Mouse (Mus musculus) hematopoietic stem cell, adult 5-6 weeks (primary cell): ENCODE data around the gene Gli2. TPM values are rescaled to one million over a fixed set of nuclear protein-coding genes. Genes with fewer than 3 reads are reported as not detected.

Experiments used
- ATAC-seq, 2 experiments: fragments of 125-278 bp in 1 of 2; replicated peaks in 1 of 2; 2 replicates each; pipeline ENCODE4 v1.8.0; 2016 to 2017; ENCODE audit warnings: inconsistent platforms in 2 of 2, mild to moderate bottlenecking in 2 of 2, moderate number of reproducible peaks in 2 of 2, low read depth in 1 of 2, moderate TSS enrichment in 1 of 2; ENCODE audit not compliant: low FRiP score in 2 of 2, poor library complexity in 2 of 2, severe bottlenecking in 2 of 2, insufficient read depth in 1 of 2, low TSS enrichment in 1 of 2
- total RNA-seq: library from RNA; stranded (forward); fragments of 172-1452, 232-1000 nt; gene quantifications from 2 replicates; pipeline ENCODE4 v1.2.3, GENCODE M21; 2017

Gli2 gene
- total RNA-seq, 1 experiment from 2014 or later: not detected

DNA sequence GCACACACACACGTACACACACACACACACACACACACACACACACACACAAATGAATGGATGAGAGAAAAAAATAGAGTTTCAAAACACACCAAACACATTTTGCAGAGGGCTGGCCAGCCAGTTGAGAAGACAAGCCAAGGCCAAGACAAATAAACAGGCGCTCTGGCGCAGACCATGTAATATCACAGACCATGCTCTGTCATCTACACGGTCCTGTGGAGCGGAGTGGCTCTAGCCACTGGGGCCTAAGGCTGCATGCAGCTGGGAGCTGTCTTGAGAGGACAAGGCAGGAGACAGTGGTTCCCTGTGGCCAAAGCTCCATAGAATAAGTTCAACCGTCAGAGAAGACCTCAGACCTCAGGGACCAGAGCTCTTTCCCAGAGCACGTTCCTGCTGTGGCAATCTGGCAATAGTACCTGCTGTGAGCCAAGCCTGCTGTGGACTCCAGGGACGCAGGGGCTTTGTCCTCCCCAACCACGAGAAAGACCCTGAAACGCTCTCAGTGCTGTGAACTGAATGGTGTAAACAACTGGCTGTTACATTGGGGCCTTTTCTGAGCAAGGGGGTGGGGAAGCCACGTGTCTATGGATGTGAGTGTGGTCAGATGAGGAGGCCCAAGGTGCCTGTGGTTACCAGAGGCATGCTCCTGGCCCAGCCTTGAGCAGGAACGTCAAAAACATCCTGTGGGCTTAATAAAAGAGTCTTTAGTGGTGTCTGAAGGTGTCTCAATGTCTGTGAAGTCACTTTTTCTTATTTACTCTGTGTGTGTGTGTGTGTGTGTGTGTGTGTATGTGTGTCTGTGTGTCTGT is 125.7 kb downstream of the Gli2 start:
- ATAC-seq: peak; percentile 40 to 74; a peak in 3 of 4 replicates

DNA sequence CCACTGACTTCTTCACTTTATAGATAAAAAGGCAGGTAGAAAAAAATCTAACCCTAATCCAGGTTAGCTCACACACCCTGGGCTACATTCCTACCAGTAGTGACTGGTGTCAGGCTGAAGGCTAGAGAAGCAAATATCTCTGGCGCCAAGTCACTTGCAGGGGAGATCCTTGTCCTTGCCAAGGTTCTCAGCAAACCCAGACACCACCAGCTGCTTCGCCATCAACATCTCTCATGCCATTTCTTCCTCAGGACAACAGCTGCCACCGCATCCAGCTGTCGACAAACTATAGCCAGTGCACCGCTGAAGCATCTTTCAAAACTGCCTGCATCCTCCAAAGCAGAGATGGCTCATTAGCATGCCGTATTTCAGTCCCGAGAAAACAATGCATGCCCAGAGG is 126.9 kb downstream of the Gli2 start:
- ATAC-seq: no peak

DNA sequence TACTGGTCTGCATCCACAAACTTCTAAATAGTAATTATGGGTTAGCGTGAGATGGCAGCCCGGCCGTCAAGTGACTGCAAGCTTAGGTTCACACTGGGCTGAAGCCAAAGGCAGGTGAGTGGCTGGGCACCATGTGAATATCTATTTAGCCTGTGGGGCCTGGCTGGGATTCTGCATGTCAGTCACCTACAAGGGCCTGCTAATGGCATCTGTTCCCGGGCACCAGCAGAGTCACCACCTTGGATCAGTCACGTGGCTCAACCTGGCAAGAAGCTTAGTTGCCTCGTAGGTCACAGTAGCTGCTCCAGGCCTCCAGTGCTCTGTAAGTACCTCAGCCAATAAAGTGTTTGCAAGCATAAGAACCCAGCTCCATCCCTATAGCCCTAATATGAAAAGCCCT is 131.2 kb downstream of the Gli2 start:
- ATAC-seq: no peak

DNA sequence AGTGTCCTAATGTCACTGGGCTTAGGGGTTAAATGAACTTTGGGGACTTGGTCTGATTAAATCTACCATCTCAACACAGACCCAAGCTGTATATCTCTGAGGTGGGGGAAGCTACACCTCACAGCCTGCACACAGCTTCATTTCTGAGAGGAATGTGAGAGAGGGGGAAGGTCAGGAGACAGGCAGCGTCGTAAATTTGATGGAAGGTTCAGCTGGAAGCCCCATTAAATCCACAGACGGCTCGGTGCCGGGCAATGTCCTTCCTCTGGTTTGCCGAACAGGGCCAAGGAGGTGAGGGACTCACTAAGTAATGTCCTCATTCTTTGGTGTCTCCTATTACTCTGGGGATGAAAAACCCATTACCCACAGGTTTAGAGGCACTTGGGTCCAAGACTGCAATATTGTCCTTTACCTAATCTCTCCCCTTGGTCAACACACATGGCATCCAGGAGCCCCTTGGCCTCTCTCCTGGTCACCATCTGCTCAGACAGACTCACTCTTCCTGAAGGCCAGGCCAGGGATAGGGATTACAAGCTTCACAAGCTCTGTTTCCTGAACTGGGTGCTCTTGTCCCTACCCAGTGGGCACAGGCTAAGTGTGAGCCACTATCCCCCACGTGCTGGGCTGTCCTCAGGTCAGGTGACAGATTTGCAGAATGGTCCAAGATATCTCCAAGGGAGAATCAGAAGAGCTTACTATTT is 135.7 kb downstream of the Gli2 start:
- no peak for ATAC-seq

DNA sequence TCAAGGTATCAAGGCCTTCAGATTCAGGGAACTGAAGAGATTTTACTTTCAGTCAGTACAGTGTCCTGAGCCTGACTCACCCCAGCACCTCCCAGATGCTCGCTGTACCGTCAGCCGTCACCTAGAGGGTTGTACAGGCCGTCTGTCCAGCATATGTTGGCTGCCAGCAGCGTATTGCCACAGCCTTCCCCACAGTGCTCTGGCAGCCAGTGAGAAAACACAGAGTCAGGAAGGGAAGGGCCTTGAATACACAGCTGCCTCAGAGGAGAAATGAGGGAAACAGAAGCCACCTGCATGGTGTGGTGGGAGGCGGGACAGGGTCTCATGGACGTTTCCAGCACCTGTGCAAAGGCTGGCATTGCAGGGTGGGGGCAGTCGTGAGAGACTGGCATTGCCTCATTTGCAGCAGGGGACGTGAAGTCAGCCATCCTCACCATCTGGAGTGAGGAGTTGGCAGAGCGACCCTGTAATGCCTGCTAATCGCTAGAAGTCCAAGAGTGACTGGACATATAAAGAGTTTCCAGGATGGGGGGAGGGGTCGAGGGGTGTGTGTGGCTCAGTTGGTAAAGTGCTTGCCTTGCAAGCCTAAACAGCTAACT is 136.8 kb downstream of the Gli2 start:
- no peak for ATAC-seq

DNA sequence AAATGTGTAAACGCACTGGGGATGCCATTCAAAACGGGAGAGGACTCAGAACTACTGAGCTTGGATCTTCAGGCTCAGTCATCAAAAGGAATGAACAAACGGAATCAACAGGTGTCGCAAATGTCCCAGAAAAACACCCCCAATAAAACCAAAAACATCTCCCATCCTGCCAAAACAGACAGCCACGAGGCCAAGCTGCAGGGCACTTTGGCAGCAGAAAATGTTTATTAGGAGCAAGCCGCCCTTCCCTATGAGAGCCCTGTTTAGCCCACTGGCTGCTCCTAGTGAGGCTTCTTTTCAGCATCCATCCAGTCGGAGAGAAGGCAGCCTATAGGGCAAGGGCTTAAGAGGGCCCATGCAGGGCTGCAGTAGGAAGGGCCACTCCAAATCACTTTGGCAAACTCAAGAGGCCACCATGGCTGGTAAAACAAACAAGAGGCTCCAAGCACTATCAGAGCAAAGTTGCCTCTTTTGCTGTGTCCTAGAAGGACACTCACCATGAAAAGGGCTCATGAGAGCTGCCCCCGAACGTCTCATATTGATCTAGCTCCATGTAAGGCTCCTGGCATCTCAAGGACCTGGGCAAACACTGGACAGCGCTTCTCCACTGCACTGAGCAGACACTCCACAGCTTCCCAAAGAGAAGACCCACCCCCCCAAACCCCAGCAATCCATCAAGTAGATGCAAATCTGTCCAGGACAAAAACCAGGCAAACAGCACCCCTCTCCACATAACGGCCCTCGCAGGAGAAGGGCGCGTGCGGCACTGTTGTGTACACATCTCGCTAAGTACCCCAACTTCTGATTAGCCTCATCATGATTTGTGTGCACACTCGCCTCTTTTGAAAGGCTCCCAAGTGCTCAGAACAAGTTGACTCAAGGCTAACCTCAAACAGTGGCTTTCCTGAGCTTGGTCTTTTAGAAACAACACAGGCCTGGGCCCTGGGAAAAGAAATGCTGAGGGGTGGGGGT is 139.7 kb downstream of the Gli2 start:
- no peak for ATAC-seq

DNA sequence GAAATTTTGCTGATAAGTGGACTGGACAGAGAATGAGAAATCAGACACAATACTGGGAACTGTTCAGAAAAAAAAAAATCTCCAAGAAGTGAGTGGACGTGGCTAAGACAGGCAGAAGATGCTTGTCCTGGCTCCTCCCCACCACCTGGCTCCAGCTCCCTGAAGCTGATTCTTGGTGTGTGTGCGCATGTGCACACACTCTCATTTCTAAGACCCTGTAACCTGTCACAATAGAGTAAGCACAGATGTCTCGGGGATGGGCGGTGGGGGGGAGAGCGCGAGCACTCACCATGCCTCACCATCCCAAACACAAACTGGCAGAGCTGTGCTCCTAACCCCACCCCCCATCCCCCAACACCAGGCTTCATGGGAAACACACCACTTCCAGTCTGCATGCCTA is 140.5 kb downstream of the Gli2 start:
- ATAC-seq: no peak

DNA sequence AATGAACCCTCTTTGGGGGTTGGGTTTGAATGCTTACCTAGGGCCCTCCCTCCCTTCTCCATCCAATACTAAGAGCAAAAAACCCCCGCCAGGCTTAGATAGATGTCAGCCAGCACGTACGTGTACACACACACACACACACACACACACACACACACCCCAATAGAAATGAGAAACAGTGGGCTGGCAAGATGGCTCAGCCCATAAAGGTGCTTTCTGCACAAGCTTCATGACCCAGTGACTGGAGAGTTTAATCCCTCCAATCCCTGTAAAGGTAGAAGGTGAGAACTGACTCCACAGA is 142.0 kb downstream of the Gli2 start:
- no peak for ATAC-seq

DNA sequence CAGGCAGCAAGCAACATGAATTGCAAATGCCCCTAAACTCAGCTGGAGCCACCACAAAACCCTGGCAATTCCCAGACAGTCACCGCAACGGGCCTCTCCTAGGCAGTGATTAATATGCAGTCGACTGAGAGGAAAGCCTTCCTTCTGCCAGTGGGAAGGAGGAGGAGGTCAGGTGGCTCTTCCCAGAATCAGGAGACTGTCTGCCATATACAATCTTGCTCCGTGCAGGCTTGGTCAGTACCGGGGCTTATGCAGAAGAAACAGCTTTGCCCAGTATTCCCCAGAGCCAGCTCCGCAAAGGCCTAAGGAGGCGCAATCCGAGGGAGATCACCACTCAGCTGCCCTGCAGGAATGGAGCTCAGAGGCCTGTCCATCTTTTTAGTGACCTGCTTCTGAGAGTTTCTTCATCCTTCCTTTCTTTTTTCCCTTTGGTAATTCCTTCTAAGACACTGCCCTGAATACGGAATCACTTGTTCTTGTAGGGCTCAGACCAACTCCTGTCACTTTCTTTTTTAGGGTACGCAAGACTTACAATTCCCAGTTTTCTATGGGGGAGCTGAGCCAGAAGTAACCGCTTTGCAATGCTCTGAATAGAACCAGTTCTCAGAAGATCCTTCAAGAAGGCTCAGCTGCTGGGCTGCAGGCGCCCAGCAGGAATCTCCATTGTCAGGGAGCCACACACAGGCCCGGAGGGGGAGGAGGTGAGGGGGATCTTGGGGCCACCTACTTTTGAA is 142.6 kb downstream of the Gli2 start:
- ATAC-seq: no peak

DNA sequence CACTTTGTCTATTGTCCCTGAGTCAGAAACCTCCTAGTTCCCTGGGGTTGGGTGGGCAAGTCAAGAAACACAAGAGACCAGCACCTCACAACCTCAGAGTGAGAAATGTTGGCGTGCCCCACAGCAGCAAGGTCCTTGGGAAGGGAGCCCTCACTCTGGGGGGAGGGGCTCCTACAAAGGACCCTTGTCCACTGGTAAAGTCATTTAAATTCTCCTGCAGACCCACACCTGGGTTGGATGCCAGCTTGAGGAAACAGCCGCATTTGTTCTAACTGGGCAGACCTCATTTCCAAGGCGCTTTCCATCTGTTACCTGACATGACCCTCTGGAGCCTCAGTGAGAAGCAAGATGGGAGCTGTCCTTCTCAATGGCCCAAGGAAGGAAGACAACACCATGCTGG is 144.4 kb downstream of the Gli2 start:
- ATAC-seq: no peak

DNA sequence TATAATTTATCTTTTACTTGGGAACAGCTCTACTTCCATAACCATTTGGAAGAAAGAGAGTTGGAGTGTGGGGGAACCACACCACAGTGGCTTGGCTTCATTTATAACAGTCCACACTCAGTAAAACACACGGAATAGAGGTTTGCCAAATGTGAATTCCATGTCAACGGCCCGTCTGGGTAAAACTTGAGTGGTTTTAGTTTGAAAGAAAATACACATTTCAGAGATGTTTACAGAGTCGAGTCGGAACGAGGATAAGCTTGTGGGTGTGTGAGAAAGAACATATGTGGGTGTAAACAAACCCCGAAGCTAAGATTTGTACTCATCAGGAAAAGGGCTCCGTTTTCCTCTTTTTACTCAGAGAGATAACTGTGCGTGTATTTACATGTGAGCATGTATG is 145.8 kb downstream of the Gli2 start:
- ATAC-seq: no peak

DNA sequence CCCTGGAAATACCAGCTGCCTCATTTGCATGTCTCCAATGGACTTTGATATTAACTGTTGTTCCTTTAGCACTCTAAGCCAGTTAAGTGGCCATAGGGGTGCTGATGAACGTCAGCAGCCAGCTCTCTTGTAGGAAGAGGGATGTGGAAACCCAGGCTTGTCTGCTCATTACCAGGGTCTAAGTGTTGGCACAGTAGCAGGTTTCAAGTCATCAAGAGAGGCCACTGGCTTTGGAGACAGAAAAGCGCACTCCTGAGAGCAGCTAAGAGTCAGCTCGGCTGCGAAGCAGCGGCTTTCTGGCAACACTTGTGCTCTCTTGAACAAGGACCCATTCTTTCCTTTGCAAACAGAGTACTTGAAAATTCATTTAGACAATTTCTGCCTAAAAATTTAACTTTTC is 148.1 kb downstream of the Gli2 start:
- no peak for ATAC-seq

DNA sequence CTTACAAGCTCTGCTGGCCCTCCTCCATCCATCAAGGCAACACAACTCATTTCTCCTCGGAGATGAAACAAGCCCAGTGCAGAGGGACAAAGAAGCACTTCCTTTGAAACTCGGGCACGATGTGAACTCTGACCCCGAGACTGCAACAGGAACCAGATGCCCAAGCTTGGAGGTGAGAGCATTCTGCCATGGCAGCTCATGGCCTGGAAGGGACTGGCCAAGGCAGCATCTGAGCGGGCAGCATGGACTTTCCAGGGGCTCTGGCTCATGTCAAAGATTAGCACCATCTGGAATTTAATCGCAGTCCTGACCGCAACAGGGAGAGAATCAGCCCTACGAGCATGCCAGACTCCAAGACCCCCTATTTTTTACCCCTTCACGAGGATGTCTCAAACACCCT is 148.5 kb downstream of the Gli2 start:
- ATAC-seq: no peak

DNA sequence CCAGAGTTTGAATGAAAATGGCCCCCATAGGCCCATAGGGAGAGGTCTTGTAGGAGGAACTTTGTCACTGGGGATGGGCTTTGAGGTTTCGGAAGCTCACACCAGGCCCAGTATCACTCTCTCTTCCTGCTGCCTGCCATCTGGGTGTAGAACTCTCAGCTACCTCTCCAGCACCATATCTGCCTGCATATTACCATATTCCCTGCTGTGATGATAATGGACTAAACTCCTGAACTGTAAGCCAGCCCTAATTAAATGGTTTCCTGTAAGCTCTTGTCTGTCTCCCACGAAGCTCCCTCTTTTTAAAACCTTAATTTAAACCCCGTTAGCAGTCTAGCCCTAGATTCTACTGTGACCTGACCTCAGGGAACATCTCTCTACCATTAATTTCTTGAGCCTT is 149.0 kb downstream of the Gli2 start:
- ATAC-seq: no peak

DNA sequence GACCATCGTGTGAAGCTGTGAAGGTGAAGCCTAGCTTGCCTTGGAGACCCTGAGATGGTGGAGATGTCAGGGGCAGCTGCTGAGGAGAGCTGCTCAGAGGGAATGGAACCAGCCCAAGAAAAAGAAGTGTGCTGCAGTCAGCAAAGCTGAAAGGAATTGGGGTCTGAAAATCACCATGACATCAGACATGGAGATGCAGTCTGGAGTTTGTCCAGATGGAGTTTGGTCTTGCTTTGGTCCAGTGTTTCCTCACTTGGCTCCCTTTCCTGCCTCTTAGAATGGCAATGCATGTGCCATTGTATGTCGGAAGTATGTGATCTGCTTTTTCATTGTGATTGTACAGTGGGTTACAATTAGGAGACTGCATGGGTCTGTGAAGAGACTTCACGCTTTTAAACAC is 149.7 kb downstream of the Gli2 start:
- no peak for ATAC-seq

DNA sequence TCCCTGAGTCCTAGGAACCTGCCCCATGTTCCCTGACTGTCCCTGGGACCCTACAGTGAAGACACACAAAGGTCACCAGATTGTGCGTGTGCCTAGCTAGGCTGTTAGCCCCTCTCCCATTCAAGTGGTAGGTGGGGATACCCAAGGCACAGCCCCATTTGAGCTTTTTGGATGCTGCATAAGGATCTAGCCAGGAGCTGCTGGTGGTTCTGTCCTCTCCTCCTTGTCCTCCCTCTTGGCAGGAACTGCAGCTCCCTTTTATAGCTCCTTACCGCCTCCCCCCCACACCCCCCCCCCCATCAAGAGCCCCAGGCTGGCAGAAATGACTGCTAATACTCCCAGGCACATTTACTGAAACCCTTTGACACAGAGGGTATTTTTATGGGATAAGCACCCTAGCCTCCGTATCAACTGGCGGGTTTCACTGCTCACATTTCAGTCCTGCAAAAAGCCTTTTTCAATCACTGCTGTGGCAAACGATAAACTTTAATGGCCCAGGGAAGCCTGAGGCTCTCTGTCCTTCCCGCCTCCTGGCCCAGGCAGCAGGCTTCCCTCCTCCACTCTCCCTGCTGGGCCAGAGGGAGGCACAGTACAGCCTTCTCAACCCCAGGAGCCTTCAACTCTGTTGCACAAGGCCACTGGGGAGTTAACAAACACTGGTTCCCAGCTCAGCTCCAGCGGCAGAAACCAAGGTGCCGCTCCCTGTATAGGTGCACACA is 151.4 kb downstream of the Gli2 start:
- ATAC-seq: no peak

DNA sequence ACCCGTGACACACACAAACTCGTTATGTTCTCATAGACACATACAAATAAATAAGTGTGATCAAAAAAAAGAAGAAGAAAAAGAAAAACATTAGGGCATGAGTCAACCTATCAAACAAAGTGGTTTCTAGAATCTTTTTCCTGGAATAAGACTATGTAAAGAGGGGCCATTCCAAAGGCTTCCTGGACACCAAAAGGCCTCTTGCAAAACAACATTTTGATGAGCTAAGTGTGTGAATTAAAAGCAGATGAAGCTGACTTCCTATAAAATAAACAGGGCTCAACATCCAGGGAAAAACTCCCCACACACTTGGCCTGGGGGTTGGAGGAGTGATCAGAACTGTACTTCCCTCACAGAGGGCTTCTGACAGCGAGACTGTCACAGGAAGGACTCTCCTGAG is 155.1 kb downstream of the Gli2 start:
- no peak for ATAC-seq
